Mouse (Mus musculus) left cerebral cortex, adult 2 months (tissue): ENCODE results near the gene Pgrmc1. TPM values are rescaled to one million over a fixed set of nuclear protein-coding genes. Genes with fewer than 3 reads are reported as not detected.

Experiments used
- DNase-seq, 2 experiments: peaks; one replicate each; pipeline ENCODE4 v3.0.0; 2021 to 2022; ENCODE audit warnings: low spot score in 2 of 2, mixed read lengths in 1 of 2; ENCODE audit errors: extremely low spot score in 1 of 2
- H3K27ac ChIP-seq: fragments of 200-600 bp; 2 replicates; pipeline ENCODE4 v1.8.1; 2022
- H3K4me3 ChIP-seq: fragments of 200-600 bp; 2 replicates; pipeline ENCODE4 v1.8.1; 2022
- CTCF ChIP-seq: fragments of 200-600 bp; IDR thresholded peaks from 2 replicates; pipeline ENCODE4 v1.8.1; 2022; ENCODE audit warnings: antibody characterized with exemption, mild to moderate bottlenecking, moderate library complexity
- intact Hi-C: fragments of 180-260 bp; cut with DNase I; formaldehyde crosslinking; loops from one replicate; pipeline ENCODE4 v1.15.1; 2025
- total RNA-seq, 2 experiments: library from RNA; stranded (reverse); gene quantifications; 2 replicates each; pipeline ENCODE4 v1.2.3; 2021

Pgrmc1 gene
- total RNA-seq, 2 experiments from 2014 or later: 281 to 282 TPM

DNA sequence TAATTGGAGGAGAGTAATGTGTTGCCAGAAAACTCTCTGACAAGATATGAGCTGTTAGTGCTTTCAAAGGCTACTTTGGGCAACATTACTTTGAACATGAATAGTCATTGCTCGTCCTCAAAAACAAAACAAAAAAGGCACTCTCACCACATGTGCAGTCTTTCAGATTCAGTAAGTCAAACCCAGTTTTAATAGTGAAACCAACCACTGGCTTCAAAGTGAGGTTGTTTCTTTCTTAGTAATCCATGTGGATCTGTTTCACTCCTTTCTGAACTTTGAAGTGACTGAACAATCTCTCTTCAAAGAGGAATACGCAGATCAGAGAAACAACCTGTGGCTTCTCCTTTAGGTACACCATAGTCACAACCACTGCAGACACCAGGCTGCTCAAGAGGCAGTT, 11.1 kb downstream of the Pgrmc1 start:
- no peak overlapping the region for H3K4me3 ChIP-seq
- intact Hi-C loops: no loop called here
- TF ChIP-seq CTCF: no peak
- H3K27ac ChIP-seq: no peak overlapping the region
- DNase-seq: no peak

DNA sequence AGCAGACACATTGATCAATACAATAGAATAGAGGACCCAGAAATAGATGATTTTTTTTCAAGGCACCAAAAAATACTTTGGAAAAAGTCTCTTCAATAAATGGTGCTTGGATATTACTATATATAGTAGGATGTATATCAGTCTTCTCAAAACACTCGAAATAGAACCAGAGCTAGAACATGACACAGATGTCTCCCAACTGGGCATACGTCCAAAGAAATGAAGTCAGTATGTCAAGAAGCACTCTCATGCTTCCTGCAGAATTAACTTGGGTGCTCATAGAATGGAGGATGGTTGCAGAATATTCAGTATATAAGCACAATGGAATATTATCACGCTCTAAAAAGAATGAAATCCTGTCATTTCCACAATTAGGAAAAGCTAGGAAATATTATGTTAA, 30.1 kb downstream of the Pgrmc1 start:
- H3K4me3 ChIP-seq: no peak overlapping the region
- TF ChIP-seq CTCF: no peak
- intact Hi-C loops: loop anchor here (5.0 kb wide), 1 partner anchor 96 kb away; no protein-coding TSS in a partner anchor
- no peak for DNase-seq
- H3K27ac ChIP-seq: no peak overlapping the region

DNA sequence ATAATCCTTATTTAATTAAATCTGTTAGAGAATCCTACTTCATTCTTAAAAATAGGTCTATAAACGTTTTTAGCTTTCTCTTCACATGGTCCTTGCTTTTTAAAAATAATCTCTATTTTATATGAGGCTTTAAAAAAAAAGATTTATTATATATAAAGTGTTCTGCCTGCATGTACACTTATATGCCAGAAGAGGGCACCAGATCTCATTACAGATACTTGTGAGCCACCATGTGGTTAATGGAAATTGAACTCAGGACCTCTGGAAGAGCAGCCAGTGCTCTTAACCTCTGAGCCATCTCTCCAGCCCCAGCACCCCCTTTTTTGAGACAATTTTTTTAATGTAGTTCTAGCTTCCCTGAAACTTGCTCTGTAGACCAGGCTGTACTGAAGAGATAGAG, 32.8 kb downstream of the Pgrmc1 start:
- Histone ChIP-seq H3K4me3 (no peak overlapping the region), H3K27ac (no peak overlapping the region)
- TF ChIP-seq CTCF: peak; percentile 67
- intact Hi-C loops: loop anchor here (10.0 kb wide), 1 partner anchor 274 kb away; the partner anchor contains the start of gene Nkrf
- DNase-seq: no peak

DNA sequence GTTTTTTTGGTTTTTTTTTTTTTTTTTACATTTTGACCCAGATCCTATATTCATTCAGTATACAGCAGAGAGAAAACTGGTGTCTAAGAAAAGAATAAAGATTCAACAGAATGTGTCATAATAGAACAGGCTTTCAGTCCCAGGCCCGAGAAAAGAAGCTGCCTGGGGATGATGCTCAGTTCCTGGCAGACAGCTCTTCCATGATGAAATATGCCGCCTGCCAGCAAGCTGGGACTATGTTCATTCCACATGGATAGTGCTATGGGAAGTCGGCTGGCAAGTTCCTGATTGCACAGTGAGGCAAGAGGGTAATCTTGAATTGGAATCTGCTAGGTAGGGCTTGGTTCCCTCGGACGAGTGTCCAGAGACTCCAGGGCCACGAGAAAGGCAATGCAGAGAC, 42.0 kb downstream of the Pgrmc1 start:
- H3K4me3 ChIP-seq: no peak overlapping the region
- no peak overlapping the region for H3K27ac ChIP-seq
- TF ChIP-seq CTCF: no peak
- peak in 1 of 2 experiments; percentile 21 for DNase-seq
- intact Hi-C loops: loop anchor here (5.0 kb wide), 1 partner anchor 157 kb away; the partner anchor contains the start of gene Slc25a5

DNA sequence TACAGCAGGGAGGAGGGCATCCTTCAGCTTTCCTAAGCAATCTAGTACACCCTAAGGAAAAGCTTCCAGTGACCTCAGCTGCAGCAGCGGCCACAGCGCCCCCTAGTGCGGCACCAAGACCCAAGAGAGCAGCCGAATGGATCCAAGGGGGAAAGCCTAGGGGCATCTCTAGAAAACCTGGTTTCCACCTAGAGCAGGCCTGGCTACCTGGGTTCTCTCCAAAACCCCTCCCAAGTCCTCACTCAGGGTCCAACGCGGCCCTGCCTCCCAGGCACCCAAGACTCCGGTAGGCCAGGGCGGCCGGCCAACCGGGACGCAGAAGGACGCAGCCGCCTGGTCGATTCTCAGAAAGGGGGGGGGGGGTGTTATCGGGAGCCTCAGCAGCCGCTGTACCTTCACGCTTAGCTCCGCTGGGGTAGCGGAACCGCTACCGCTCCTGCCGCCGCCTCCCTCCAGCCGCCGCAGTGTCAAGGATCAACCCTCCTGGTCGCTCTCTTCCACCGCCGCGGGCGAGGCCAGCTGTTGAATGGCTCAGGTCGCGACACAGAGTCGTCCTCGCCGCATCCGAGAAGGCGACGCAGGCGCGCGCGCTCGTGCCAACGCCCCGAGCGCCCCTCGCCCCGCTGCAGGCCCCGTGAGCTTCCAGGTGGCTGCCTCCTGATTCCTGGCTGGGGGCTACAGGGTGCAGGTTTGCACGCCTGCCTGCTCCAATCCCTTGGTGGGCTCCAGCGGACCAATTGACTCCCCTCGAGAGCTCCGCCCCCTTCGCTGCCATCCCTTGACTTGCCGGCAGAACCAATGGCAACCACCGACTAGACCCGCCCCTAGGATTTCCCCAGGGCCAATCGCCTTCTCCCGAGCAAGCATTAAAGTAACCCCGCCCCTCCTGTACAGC, 46.9 kb downstream of the Pgrmc1 start, which contains the start of gene Akap17b:
TSS of gene Akap17b (minus strand) at position 739 of the 895 bp plus-strand sequence.
- DNase-seq: peak; percentile 75 to 79
- peak within 1 kb of the TSS; percentile 89 for H3K27ac ChIP-seq
- intact Hi-C loops: loop anchor here (2.0 to 5.0 kb wide), 2 partner anchors 100 to 152 kb away; partner anchors contain the start of gene Slc25a5
- H3K4me3 ChIP-seq: peak within 1 kb of the TSS; percentile 64
- TF ChIP-seq CTCF: peak; percentile 70

Other genes with a start within 250 kb of the Pgrmc1 start
- not detected for gene Gm6268, start 196.9 kb upstream of the Pgrmc1 start, total RNA-seq
- gene Gm14569, start 106.4 kb upstream of the Pgrmc1 start, total RNA-seq: not detected
- 10 to 100 TPM; 12.3 to 13.1 TPM for gene Akap17b, start 47.2 kb downstream of the Pgrmc1 start, total RNA-seq
- gene Slc25a43, start 145.5 kb downstream of the Pgrmc1 start, total RNA-seq: under 1 TPM in 1 of 2 experiments, not detected in 1; 0.41 TPM
- 100 to 1,000 TPM; 302 to 310 TPM for gene Slc25a5, start 197.4 kb downstream of the Pgrmc1 start, total RNA-seq